Mouse (Mus musculus) intestine, embryonic 14.5 days (tissue): Measurements from ENCODE around the gene Fam83e. TPM values are rescaled to one million over a fixed set of nuclear protein-coding genes. Genes with fewer than 3 reads are reported as not detected.

ENCODE experiments used
- ATAC-seq: fragments of 200-750 bp; cut with Nextera tagmentation; replicated peaks from 2 replicates; pipeline ENCODE4 v1.8.0; 2017; ENCODE audit warnings: low read depth, moderate number of reproducible peaks, moderate TSS enrichment, moderate library complexity; ENCODE audit not compliant: low FRiP score, low TSS enrichment
- DNase-seq: peaks from one replicate; pipeline ENCODE4 v3.0.0-alpha.2; 2018; ENCODE audit warnings: low spot score
- H3K27ac ChIP-seq: fragments of 300-500 bp; sonication (generic); 2 replicates; pipeline ENCODE4 v1.5.1; 2014; ENCODE audit warnings: low read depth, mild to moderate bottlenecking, control low read depth
- H3K27me3 ChIP-seq: fragments of 300-500 bp; sonication (generic); replicated peaks from 2 replicates; pipeline ENCODE4 v1.6.1; 2014; ENCODE audit warnings: low read length, control low read depth; ENCODE audit not compliant: control insufficient read depth, insufficient read depth
- H3K36me3 ChIP-seq: fragments of 300-500 bp; sonication (generic); 2 replicates; pipeline ENCODE4 v1.6.1; 2014; ENCODE audit warnings: low read length, control low read depth; ENCODE audit not compliant: control insufficient read depth, insufficient read depth
- H3K4me1 ChIP-seq: fragments of 300-500 bp; sonication (generic); replicated peaks from 2 replicates; pipeline ENCODE4 v1.6.1; 2014; ENCODE audit warnings: low read length, control low read depth, mixed read lengths; ENCODE audit not compliant: control insufficient read depth, insufficient read depth
- H3K4me2 ChIP-seq: fragments of 300-500 bp; sonication (generic); 2 replicates; pipeline ENCODE4 v1.6.1; 2014; ENCODE audit warnings: low read length
- H3K4me3 ChIP-seq: fragments of 300-500 bp; sonication (generic); 2 replicates; pipeline ENCODE4 v1.5.1; 2014; ENCODE audit warnings: low read depth, low read length, control low read depth, mixed read lengths
- H3K9ac ChIP-seq: fragments of 300-500 bp; sonication (generic); 2 replicates; pipeline ENCODE4 v1.6.1; 2014; ENCODE audit warnings: mild to moderate bottlenecking, low read length
- H3K9me3 ChIP-seq: fragments of 300-500 bp; sonication (generic); 2 replicates; pipeline ENCODE4 v1.6.1; 2016; ENCODE audit warnings: low read length, control low read depth; ENCODE audit not compliant: control insufficient read depth
- WGBS: fragments of 180-500 bp; shearing (Covaris S2); extraction: QIAGEN DNeasy Blood & Tissue Kit; methylation state at CpG from one replicate; pipeline ENCODE4 v1.1.7; 2014; 5-methylcytosine and 5-hydroxymethylcytosine counted together
- polyA plus RNA-seq: library from polyadenylated mRNA; unstranded; fragments of >200 nt; fragmentation: Nextera tagmentation; extraction: Ambion mirVana; gene quantifications from 2 replicates; pipeline ENCODE4 v1.2.1, GENCODE M21; 2014

Fam83e gene
- polyA plus RNA-seq, 1 experiment from 2014 or later, result 5.8 TPM

- Histone ChIP-seq H3K4me2 (no peak overlapping the region), H3K9me3 (no peaks in the 10 kb centered on the region), H3K4me3 (no peak overlapping the region), H3K27ac (no peak overlapping the region), H3K9ac (no peak overlapping the region; the same call in 1 of the 2 replicates), H3K36me3 (no peaks in the 10 kb centered on the region), H3K27me3 (no peaks in the 10 kb centered on the region), H3K4me1 (peaks cover 8% of the 10 kb centered on the region; the same call in 1 of the 2 replicates)
- WGBS, result 35% methylated on average over 10 of the region's 10 CpGs
- DNase-seq, result no peak
- ATAC-seq, result no peak
Measured at GRCm38 (mm10) chr7:45749401-45749800, 28.4 kb downstream of the Fam83e start.

- ATAC-seq, result no peak
Measured at GRCm38 (mm10) chr7:45750162-45750561, 29.1 kb downstream of the Fam83e start.

GRCm38 (mm10) chr7:45755703-45756102, 34.7 kb downstream of the Fam83e start:
- no peak for ATAC-seq
- Histone ChIP-seq H3K9me3 (no peaks in the 10 kb centered on the region), H3K9ac (no peak overlapping the region), H3K4me1 (no peaks in the 10 kb centered on the region), H3K27me3 (peaks cover 25% of the 10 kb centered on the region), H3K4me2 (no peak overlapping the region), H3K27ac (no peak overlapping the region), H3K36me3 (no peaks in the 10 kb centered on the region), H3K4me3 (no peak overlapping the region)
- 52% methylated on average over 6 of the region's 6 CpGs for WGBS
- no peak for DNase-seq

More at GRCm38 (mm10) chr7:45750162-45750561, 29.1 kb downstream of the Fam83e start:
- H3K27ac ChIP-seq, result no peak overlapping the region
- WGBS, result 65% methylated on average over 9 of the region's 9 CpGs
- H3K4me2 ChIP-seq, result no peak overlapping the region
- H3K9ac ChIP-seq, result no peak overlapping the region
- H3K27me3 ChIP-seq, result no peaks in the 10 kb centered on the region
- no peaks in the 10 kb centered on the region for H3K9me3 ChIP-seq
- DNase-seq, result no peak
- H3K36me3 ChIP-seq, result no peaks in the 10 kb centered on the region
- no peak overlapping the region for H3K4me3 ChIP-seq
- H3K4me1 ChIP-seq, result peaks cover 8% of the 10 kb centered on the region; the same call in 1 of the 2 replicates

GRCm38 (mm10) chr7:45759400-45759799, 38.4 kb downstream of the Fam83e start:
- no peaks in the 10 kb centered on the region for H3K9me3 ChIP-seq
- 6% methylated on average over 27 of the region's 27 CpGs for WGBS
- H3K27ac ChIP-seq, result no peak overlapping the region
- peak overlapping the region; percentile 25 for H3K4me2 ChIP-seq
- no peaks in the 10 kb centered on the region for H3K36me3 ChIP-seq
- peaks cover 25% of the 10 kb centered on the region for H3K27me3 ChIP-seq
- H3K9ac ChIP-seq, result no peak overlapping the region
- DNase-seq (no peak), ATAC-seq (peak; percentile 76)
- H3K4me3 ChIP-seq, result peak overlapping the region; percentile 17; the same call in 1 of the 2 replicates
- H3K4me1 ChIP-seq, result no peaks in the 10 kb centered on the region

- Histone ChIP-seq H3K4me3 (no peak overlapping the region), H3K4me2 (no peak overlapping the region), H3K9ac (no peak overlapping the region), H3K27me3 (peaks cover 25% of the 10 kb centered on the region), H3K36me3 (no peaks in the 10 kb centered on the region), H3K9me3 (no peaks in the 10 kb centered on the region), H3K4me1 (no peaks in the 10 kb centered on the region), H3K27ac (no peak overlapping the region)
- ATAC-seq (no peak), DNase-seq (no peak)
- WGBS, result 66% methylated on average over 5 of the region's 5 CpGs
Measured at GRCm38 (mm10) chr7:45760151-45760550, 39.1 kb downstream of the Fam83e start.

- no peak overlapping the region for H3K9ac ChIP-seq
- H3K36me3 ChIP-seq, result no peaks in the 10 kb centered on the region
- H3K27me3 ChIP-seq, result no peaks in the 10 kb centered on the region
- H3K27ac ChIP-seq, result no peak overlapping the region
- ATAC-seq (no peak), DNase-seq (no peak)
- 0 out of 2 replicates have a peak, but pooled peaks cover 2% of the 10 kb centered on the region for H3K9me3 ChIP-seq
- no peaks in the 10 kb centered on the region for H3K4me1 ChIP-seq
- no peak overlapping the region for H3K4me2 ChIP-seq
- no peak overlapping the region for H3K4me3 ChIP-seq
- WGBS, result 53% methylated on average over 8 of the region's 8 CpGs
Measured at GRCm38 (mm10) chr7:45765995-45766394, 45.0 kb downstream of the Fam83e start.

- 44% methylated on average over 8 of the region's 8 CpGs for WGBS
- no peaks in the 10 kb centered on the region for H3K36me3 ChIP-seq
- ATAC-seq (no peak), DNase-seq (no peak)
- H3K4me1 ChIP-seq, result no peaks in the 10 kb centered on the region
- H3K4me2 ChIP-seq, result no peak overlapping the region
- no peak overlapping the region for H3K4me3 ChIP-seq
- no peak overlapping the region for H3K9ac ChIP-seq
- H3K9me3 ChIP-seq, result 0 out of 2 replicates have a peak, but pooled peaks cover 2% of the 10 kb centered on the region
- no peaks in the 10 kb centered on the region for H3K27me3 ChIP-seq
- H3K27ac ChIP-seq, result no peak overlapping the region
Measured at GRCm38 (mm10) chr7:45766764-45767163, 45.8 kb downstream of the Fam83e start.

GRCm38 (mm10) chr7:45767500-45767899, 46.5 kb downstream of the Fam83e start:
- Histone ChIP-seq H3K4me2 (no peak overlapping the region), H3K27me3 (no peaks in the 10 kb centered on the region)
- ATAC-seq, result no peak

GRCm38 (mm10) chr7:45770427-45771082, 49.5 kb downstream of the Fam83e start:
- ATAC-seq (0 out of 2 replicates have a peak, but pooled peaks have one; percentile 41), DNase-seq (no peak)
- Histone ChIP-seq H3K9me3 (0 out of 2 replicates have a peak, but pooled peaks cover 2% of the 10 kb centered on the region), H3K27ac (no peak overlapping the region), H3K9ac (no peak overlapping the region), H3K4me1 (no peaks in the 10 kb centered on the region), H3K36me3 (no peaks in the 10 kb centered on the region), H3K27me3 (no peaks in the 10 kb centered on the region), H3K4me3 (no peak overlapping the region), H3K4me2 (no peak overlapping the region)
- 63% methylated on average over 8 of the region's 8 CpGs for WGBS

More at GRCm38 (mm10) chr7:45767500-45767899, 46.5 kb downstream of the Fam83e start:
- 0 out of 2 replicates have a peak, but pooled peaks cover 2% of the 10 kb centered on the region for H3K9me3 ChIP-seq
- no peak for DNase-seq
- H3K4me3 ChIP-seq, result no peak overlapping the region
- H3K4me1 ChIP-seq, result no peaks in the 10 kb centered on the region
- WGBS, result 86% methylated on average over 6 of the region's 6 CpGs
- no peak overlapping the region for H3K9ac ChIP-seq
- no peaks in the 10 kb centered on the region for H3K36me3 ChIP-seq
- no peak overlapping the region for H3K27ac ChIP-seq
